Mouse (Mus musculus): ENCODE data around the gene Svep1. TPM values are rescaled to one million over a fixed set of nuclear protein-coding genes. Genes with fewer than 3 reads are reported as not detected.
A peak's percentile ranks its signal among the peaks of the same experiment; 100 is the strongest.

Gene Svep1
- polyA plus RNA-seq, 1 experiment from 2014 or later = 0.51 TPM

DNA sequence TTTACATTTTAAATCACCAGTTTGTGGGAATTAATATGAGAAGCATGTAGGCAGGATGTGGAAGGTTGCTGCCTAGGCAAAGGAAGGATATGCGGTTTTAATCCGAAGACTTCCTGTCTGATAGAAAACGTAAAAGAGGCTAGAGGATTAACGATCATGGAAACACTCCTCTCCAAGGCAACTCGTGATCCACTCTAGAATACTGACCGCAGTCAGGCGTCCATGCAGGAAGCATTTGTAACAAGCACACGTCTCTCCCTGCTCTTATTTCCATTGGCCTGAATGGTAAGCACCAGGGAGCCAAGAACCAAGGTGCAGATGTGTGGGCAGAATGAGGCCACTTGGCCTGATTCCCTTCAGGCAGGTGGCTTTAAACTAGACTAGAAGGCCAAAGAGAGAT is 155.9 kb downstream of the Svep1 start:
- Histone ChIP-seq H3K27ac (ENCODE audit: low read depth, low read length) (no peak overlapping the region), H3K36me3 (ENCODE audit: control insufficient read depth, insufficient read depth, low read length) (no peaks in the 10 kb centered on the region), H3K9me3 (ENCODE audit: control insufficient read depth, low read length) (no peaks in the 10 kb centered on the region), H3K9ac (replicated peaks; ENCODE audit: low read depth, low read length) (no peak overlapping the region), H3K4me2 (ENCODE audit: low read depth, low read length) (no peak overlapping the region), H3K4me1 (ENCODE audit: control insufficient read depth, insufficient read depth, low read length) (no peaks in the 10 kb centered on the region), H3K4me3 (ENCODE audit: low read depth, low read length) (no peak overlapping the region), H3K27me3 (ENCODE audit: control insufficient read depth, insufficient read depth, low read length) (no peaks in the 10 kb centered on the region)
- no peak for ATAC-seq (ENCODE audit: low read depth)
- WGBS = 74% methylated on average over 8 of the region's 8 CpGs

GRCm38 (mm10) chr4:58050276-58050675 is 156.4 kb downstream of the Svep1 start:
- H3K4me3 ChIP-seq (ENCODE audit: low read depth, low read length) = no peak overlapping the region
- no peaks in the 10 kb centered on the region for H3K36me3 ChIP-seq (ENCODE audit: control insufficient read depth, insufficient read depth, low read length)
- no peaks in the 10 kb centered on the region for H3K27me3 ChIP-seq (ENCODE audit: control insufficient read depth, insufficient read depth, low read length)
- no peak overlapping the region for H3K9ac ChIP-seq (replicated peaks; ENCODE audit: low read depth, low read length)
- H3K27ac ChIP-seq (ENCODE audit: low read depth, low read length) = no peak overlapping the region
- no peaks in the 10 kb centered on the region for H3K4me1 ChIP-seq (ENCODE audit: control insufficient read depth, insufficient read depth, low read length)
- H3K9me3 ChIP-seq (ENCODE audit: control insufficient read depth, low read length) = no peaks in the 10 kb centered on the region
- ATAC-seq (ENCODE audit: low read depth) = no peak
- 83% methylated on average over 8 of the region's 8 CpGs for WGBS
- no peak overlapping the region for H3K4me2 ChIP-seq (ENCODE audit: low read depth, low read length)

GRCm38 (mm10) chr4:58044833-58045232 is 161.8 kb downstream of the Svep1 start:
- WGBS = 93% methylated on average over 6 of the region's 6 CpGs
- H3K27ac ChIP-seq (ENCODE audit: low read depth, low read length) = no peak overlapping the region
- no peaks in the 10 kb centered on the region for H3K36me3 ChIP-seq (ENCODE audit: control insufficient read depth, insufficient read depth, low read length)
- no peak overlapping the region for H3K9ac ChIP-seq (replicated peaks; ENCODE audit: low read depth, low read length)
- H3K4me3 ChIP-seq (ENCODE audit: low read depth, low read length) = no peak overlapping the region
- no peaks in the 10 kb centered on the region for H3K9me3 ChIP-seq (ENCODE audit: control insufficient read depth, low read length)
- H3K4me1 ChIP-seq (ENCODE audit: control insufficient read depth, insufficient read depth, low read length) = no peaks in the 10 kb centered on the region
- H3K27me3 ChIP-seq (ENCODE audit: control insufficient read depth, insufficient read depth, low read length) = no peaks in the 10 kb centered on the region
- ATAC-seq (ENCODE audit: low read depth) = no peak
- no peak overlapping the region for H3K4me2 ChIP-seq (ENCODE audit: low read depth, low read length)

- no peak overlapping the region for H3K4me2 ChIP-seq (ENCODE audit: low read depth, low read length)
- H3K9me3 ChIP-seq (ENCODE audit: control insufficient read depth, low read length) = no peaks in the 10 kb centered on the region
- no peak overlapping the region for H3K4me3 ChIP-seq (ENCODE audit: low read depth, low read length)
- no peak overlapping the region for H3K27ac ChIP-seq (ENCODE audit: low read depth, low read length)
- 92% methylated on average over 3 of the region's 3 CpGs for WGBS
- ATAC-seq (ENCODE audit: low read depth) = no peak
- no peaks in the 10 kb centered on the region for H3K36me3 ChIP-seq (ENCODE audit: control insufficient read depth, insufficient read depth, low read length)
- H3K27me3 ChIP-seq (ENCODE audit: control insufficient read depth, insufficient read depth, low read length) = no peaks in the 10 kb centered on the region
- H3K9ac ChIP-seq (replicated peaks; ENCODE audit: low read depth, low read length) = no peak overlapping the region
- H3K4me1 ChIP-seq (ENCODE audit: control insufficient read depth, insufficient read depth, low read length) = no peaks in the 10 kb centered on the region
Measured at GRCm38 (mm10) chr4:58044356-58044755, 162.3 kb downstream of the Svep1 start.

DNA sequence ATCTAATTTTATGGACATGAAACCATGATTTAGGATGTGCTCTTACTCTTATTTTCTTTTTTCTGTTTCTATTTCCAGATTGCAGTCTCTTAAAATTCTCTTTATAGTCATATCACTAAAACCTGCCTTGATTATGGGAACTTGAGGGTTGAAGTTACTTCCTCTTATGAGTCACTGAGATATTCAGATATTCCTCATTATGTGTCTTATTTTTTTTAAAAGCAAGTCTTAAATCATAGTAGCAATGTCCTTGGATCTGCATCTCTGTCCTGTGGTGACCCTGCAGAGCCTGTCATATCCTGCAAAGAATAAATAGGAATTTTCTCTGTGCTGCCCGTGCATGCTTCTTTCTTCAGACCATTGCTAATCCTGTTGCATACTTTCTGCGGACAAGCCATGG is 166.6 kb downstream of the Svep1 start:
- H3K9me3 ChIP-seq (ENCODE audit: control insufficient read depth, low read length) = no peaks in the 10 kb centered on the region
- H3K4me1 ChIP-seq (ENCODE audit: control insufficient read depth, insufficient read depth, low read length) = no peaks in the 10 kb centered on the region
- 92% methylated on average over 2 of the region's 2 CpGs for WGBS
- no peak overlapping the region for H3K27ac ChIP-seq (ENCODE audit: low read depth, low read length)
- H3K9ac ChIP-seq (replicated peaks; ENCODE audit: low read depth, low read length) = no peak overlapping the region
- H3K36me3 ChIP-seq (ENCODE audit: control insufficient read depth, insufficient read depth, low read length) = no peaks in the 10 kb centered on the region
- ATAC-seq (ENCODE audit: low read depth) = no peak
- H3K4me3 ChIP-seq (ENCODE audit: low read depth, low read length) = no peak overlapping the region
- no peaks in the 10 kb centered on the region for H3K27me3 ChIP-seq (ENCODE audit: control insufficient read depth, insufficient read depth, low read length)
- no peak overlapping the region for H3K4me2 ChIP-seq (ENCODE audit: low read depth, low read length)

DNA sequence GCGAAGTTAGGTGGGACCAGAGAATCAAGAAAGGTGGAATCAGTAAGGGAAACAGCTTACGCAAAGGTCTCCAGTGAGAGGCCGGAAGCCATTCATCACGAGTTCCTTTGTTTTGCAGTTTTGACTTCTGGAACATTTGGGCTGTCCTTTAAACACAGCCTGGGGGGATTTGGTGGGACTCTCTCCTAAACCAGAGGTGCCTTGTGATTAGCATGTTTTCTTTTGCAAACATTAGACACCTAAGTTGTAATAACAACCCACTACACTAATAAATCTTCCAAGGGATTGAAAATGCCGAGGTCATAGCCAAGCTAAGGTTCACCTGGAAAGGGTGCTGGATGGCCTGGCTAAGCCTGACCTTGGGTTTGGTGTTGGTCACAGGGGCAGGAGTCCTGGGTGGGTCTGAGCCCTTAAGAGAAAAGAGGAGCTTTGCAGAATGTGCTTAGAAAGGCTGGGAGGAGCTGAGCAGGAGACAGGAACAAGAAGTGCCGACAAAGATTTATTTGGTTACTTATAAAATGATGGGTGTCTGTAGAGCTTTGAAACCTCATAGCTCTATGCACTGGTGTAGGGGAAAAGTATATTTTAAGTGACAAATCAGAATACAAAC is 169.5 kb downstream of the Svep1 start:
- Histone ChIP-seq H3K4me1 (ENCODE audit: control insufficient read depth, insufficient read depth, low read length) (no peaks in the 10 kb centered on the region), H3K9ac (replicated peaks; ENCODE audit: low read depth, low read length) (no peak overlapping the region), H3K9me3 (ENCODE audit: control insufficient read depth, low read length) (no peaks in the 10 kb centered on the region), H3K4me3 (ENCODE audit: low read depth, low read length) (no peak overlapping the region), H3K36me3 (ENCODE audit: control insufficient read depth, insufficient read depth, low read length) (no peaks in the 10 kb centered on the region), H3K27ac (ENCODE audit: low read depth, low read length) (no peak overlapping the region), H3K27me3 (ENCODE audit: control insufficient read depth, insufficient read depth, low read length) (no peaks in the 10 kb centered on the region), H3K4me2 (ENCODE audit: low read depth, low read length) (no peak overlapping the region)
- 91% methylated on average over 6 of the region's 6 CpGs for WGBS
- ATAC-seq (ENCODE audit: low read depth) = no peak

- H3K9me3 ChIP-seq (ENCODE audit: control insufficient read depth, low read length) = no peaks in the 10 kb centered on the region
- H3K4me3 ChIP-seq (ENCODE audit: low read depth, low read length) = no peak overlapping the region
- no peak overlapping the region for H3K27ac ChIP-seq (ENCODE audit: low read depth, low read length)
- ATAC-seq (ENCODE audit: low read depth) = no peak
- no peaks in the 10 kb centered on the region for H3K4me1 ChIP-seq (ENCODE audit: control insufficient read depth, insufficient read depth, low read length)
- H3K36me3 ChIP-seq (ENCODE audit: control insufficient read depth, insufficient read depth, low read length) = no peaks in the 10 kb centered on the region
- H3K9ac ChIP-seq (replicated peaks; ENCODE audit: low read depth, low read length) = no peak overlapping the region
- 57% methylated on average over 13 of the region's 13 CpGs for WGBS
- H3K27me3 ChIP-seq (ENCODE audit: control insufficient read depth, insufficient read depth, low read length) = no peaks in the 10 kb centered on the region
- 0 out of 2 replicates have a peak overlapping the region, but pooled peaks have one; percentile 16 for H3K4me2 ChIP-seq (ENCODE audit: low read depth, low read length)
Measured at GRCm38 (mm10) chr4:58034663-58035062, 172.0 kb downstream of the Svep1 start.

- Histone ChIP-seq H3K9me3 (ENCODE audit: control insufficient read depth, low read length) (no peaks in the 10 kb centered on the region), H3K9ac (replicated peaks; ENCODE audit: low read depth, low read length) (no peak overlapping the region), H3K4me3 (ENCODE audit: low read depth, low read length) (no peak overlapping the region), H3K4me2 (ENCODE audit: low read depth, low read length) (no peak overlapping the region), H3K27me3 (ENCODE audit: control insufficient read depth, insufficient read depth, low read length) (no peaks in the 10 kb centered on the region), H3K4me1 (ENCODE audit: control insufficient read depth, insufficient read depth, low read length) (no peaks in the 10 kb centered on the region), H3K36me3 (ENCODE audit: control insufficient read depth, insufficient read depth, low read length) (no peaks in the 10 kb centered on the region), H3K27ac (ENCODE audit: low read depth, low read length) (no peak overlapping the region)
- 90% methylated on average over 1 of the region's 1 CpGs for WGBS
- no peak for ATAC-seq (ENCODE audit: low read depth)
Measured at GRCm38 (mm10) chr4:58032714-58033113, 173.9 kb downstream of the Svep1 start.

- no peaks in the 10 kb centered on the region for H3K36me3 ChIP-seq (ENCODE audit: control insufficient read depth, insufficient read depth, low read length)
- 95% methylated on average over 5 of the region's 5 CpGs for WGBS
- H3K9ac ChIP-seq (replicated peaks; ENCODE audit: low read depth, low read length) = no peak within 1 kb of the TSS
- no peaks in the 10 kb centered on the region for H3K27me3 ChIP-seq (ENCODE audit: control insufficient read depth, insufficient read depth, low read length)
- H3K4me2 ChIP-seq (ENCODE audit: low read depth, low read length) = no peak within 1 kb of the TSS
- no peaks in the 10 kb centered on the region for H3K4me1 ChIP-seq (ENCODE audit: control insufficient read depth, insufficient read depth, low read length)
- no peak within 1 kb of the TSS for H3K4me3 ChIP-seq (ENCODE audit: low read depth, low read length)
- no peak for ATAC-seq (ENCODE audit: low read depth)
- no peaks in the 10 kb centered on the region for H3K9me3 ChIP-seq (ENCODE audit: control insufficient read depth, low read length)
- no peak within 1 kb of the TSS for H3K27ac ChIP-seq (ENCODE audit: low read depth, low read length)
Measured at GRCm38 (mm10) chr4:58009024-58009423, 197.6 kb downstream of the Svep1 start, which contains the start of gene Txndc8. TSS of gene Txndc8 (minus strand) at chr4:58009124.
